Mouse (Mus musculus) intestine, embryonic 14.5 days (tissue): ENCODE results near the gene Gpr88. TPM values are rescaled to one million over a fixed set of nuclear protein-coding genes. Genes with fewer than 3 reads are reported as not detected.

ENCODE experiments used
- ATAC-seq: fragments of 200-750 bp; cut with Nextera tagmentation; replicated peaks from 2 replicates; pipeline ENCODE4 v1.8.0; 2017; ENCODE audit warnings: low read depth, moderate number of reproducible peaks, moderate TSS enrichment, moderate library complexity; ENCODE audit not compliant: low FRiP score, low TSS enrichment
- DNase-seq: peaks from one replicate; pipeline ENCODE4 v3.0.0-alpha.2; 2018; ENCODE audit warnings: low spot score
- H3K27ac ChIP-seq: fragments of 300-500 bp; sonication (generic); 2 replicates; pipeline ENCODE4 v1.5.1; 2014; ENCODE audit warnings: low read depth, mild to moderate bottlenecking, control low read depth
- H3K27me3 ChIP-seq: fragments of 300-500 bp; sonication (generic); replicated peaks from 2 replicates; pipeline ENCODE4 v1.6.1; 2014; ENCODE audit warnings: low read length, control low read depth; ENCODE audit not compliant: control insufficient read depth, insufficient read depth
- H3K36me3 ChIP-seq: fragments of 300-500 bp; sonication (generic); 2 replicates; pipeline ENCODE4 v1.6.1; 2014; ENCODE audit warnings: low read length, control low read depth; ENCODE audit not compliant: control insufficient read depth, insufficient read depth
- H3K4me1 ChIP-seq: fragments of 300-500 bp; sonication (generic); replicated peaks from 2 replicates; pipeline ENCODE4 v1.6.1; 2014; ENCODE audit warnings: low read length, control low read depth, mixed read lengths; ENCODE audit not compliant: control insufficient read depth, insufficient read depth
- H3K4me2 ChIP-seq: fragments of 300-500 bp; sonication (generic); 2 replicates; pipeline ENCODE4 v1.6.1; 2014; ENCODE audit warnings: low read length
- H3K4me3 ChIP-seq: fragments of 300-500 bp; sonication (generic); 2 replicates; pipeline ENCODE4 v1.5.1; 2014; ENCODE audit warnings: low read depth, low read length, control low read depth, mixed read lengths
- H3K9ac ChIP-seq: fragments of 300-500 bp; sonication (generic); 2 replicates; pipeline ENCODE4 v1.6.1; 2014; ENCODE audit warnings: mild to moderate bottlenecking, low read length
- H3K9me3 ChIP-seq: fragments of 300-500 bp; sonication (generic); 2 replicates; pipeline ENCODE4 v1.6.1; 2016; ENCODE audit warnings: low read length, control low read depth; ENCODE audit not compliant: control insufficient read depth
- whole genome bisulfite sequencing: fragments of 180-500 bp; shearing (Covaris S2); extraction: QIAGEN DNeasy Blood & Tissue Kit; methylation state at CpG from one replicate; pipeline ENCODE4 v1.1.7; 2014; 5-methylcytosine and 5-hydroxymethylcytosine counted together
- polyA plus RNA-seq: library from polyadenylated mRNA; unstranded; fragments of >200 nt; fragmentation: Nextera tagmentation; extraction: Ambion mirVana; gene quantifications from 2 replicates; pipeline ENCODE4 v1.2.1, GENCODE M21; 2014

Gpr88 gene
- polyA plus RNA-seq, 1 experiment from 2014 or later, result 1.4 TPM

- H3K4me3 ChIP-seq, result peak overlapping the region; percentile 46
- peak overlapping the region; percentile 93 for H3K4me2 ChIP-seq
- no peak overlapping the region for H3K9ac ChIP-seq
- H3K4me1 ChIP-seq, result peaks cover 4% of the 10 kb centered on the region
- peak; percentile 73 for DNase-seq
- H3K9me3 ChIP-seq, result no peaks in the 10 kb centered on the region
- H3K36me3 ChIP-seq, result no peaks in the 10 kb centered on the region
- H3K27ac ChIP-seq, result no peak overlapping the region
- peaks cover 50% of the 10 kb centered on the region for H3K27me3 ChIP-seq
- whole genome bisulfite sequencing, result under 1% methylated on average over 48 of the region's 48 CpGs
- peak; percentile 18; the same call in 1 of the 2 replicates for ATAC-seq
Measured at GRCm38 (mm10) chr3:116252255-116253040, 855 bp downstream of the Gpr88 start.

- H3K27ac ChIP-seq, result no peak overlapping the region
- H3K36me3 ChIP-seq, result no peaks in the 10 kb centered on the region
- H3K27me3 ChIP-seq, result peaks cover 50% of the 10 kb centered on the region
- H3K9ac ChIP-seq, result 0 out of 2 replicates have a peak overlapping the region, but pooled peaks have one; percentile 20
- peak; percentile 79 for DNase-seq
- H3K4me2 ChIP-seq, result peak overlapping the region; percentile 93
- WGBS, result under 1% methylated on average over 84 of the region's 86 CpGs
- no peaks in the 10 kb centered on the region for H3K9me3 ChIP-seq
- peaks cover 4% of the 10 kb centered on the region for H3K4me1 ChIP-seq
- peak overlapping the region; percentile 46 for H3K4me3 ChIP-seq
- peak; percentile 56 for ATAC-seq
Measured at GRCm38 (mm10) chr3:116251481-116252254, 1.6 kb downstream of the Gpr88 start.

- Histone ChIP-seq H3K27ac (no peak overlapping the region), H3K4me1 (peaks cover 4% of the 10 kb centered on the region), H3K27me3 (peaks cover 39% of the 10 kb centered on the region), H3K4me2 (no peak overlapping the region), H3K4me3 (no peak overlapping the region), H3K9me3 (no peaks in the 10 kb centered on the region), H3K36me3 (no peaks in the 10 kb centered on the region), H3K9ac (no peak overlapping the region)
- DNase-seq, result no peak
- WGBS, result 72% methylated on average over 2 of the region's 2 CpGs
- ATAC-seq, result no peak
Measured at GRCm38 (mm10) chr3:116249026-116249425, 4.3 kb downstream of the Gpr88 start.

GRCm38 (mm10) chr3:116244476-116244875 lies 8.8 kb downstream of the Gpr88 start:
- H3K9ac ChIP-seq, result no peak overlapping the region
- no peak overlapping the region for H3K4me2 ChIP-seq
- H3K4me1 ChIP-seq, result no peaks in the 10 kb centered on the region
- no peak overlapping the region for H3K27ac ChIP-seq
- ATAC-seq (no peak), DNase-seq (no peak)
- WGBS, result 55% methylated on average over 6 of the region's 6 CpGs
- no peaks in the 10 kb centered on the region for H3K9me3 ChIP-seq
- H3K4me3 ChIP-seq, result no peak overlapping the region
- H3K27me3 ChIP-seq, result no peaks in the 10 kb centered on the region
- no peaks in the 10 kb centered on the region for H3K36me3 ChIP-seq

- Histone ChIP-seq H3K4me1 (no peaks in the 10 kb centered on the region), H3K4me3 (no peak overlapping the region), H3K36me3 (no peaks in the 10 kb centered on the region), H3K27me3 (no peaks in the 10 kb centered on the region), H3K4me2 (no peak overlapping the region), H3K27ac (no peak overlapping the region), H3K9me3 (no peaks in the 10 kb centered on the region), H3K9ac (no peak overlapping the region)
- no peak for DNase-seq
- no peak for ATAC-seq
- 77% methylated on average over 9 of the region's 9 CpGs for WGBS
Measured at GRCm38 (mm10) chr3:116242685-116243084, 10.6 kb downstream of the Gpr88 start.

- Histone ChIP-seq H3K9me3 (no peaks in the 10 kb centered on the region), H3K27ac (no peak overlapping the region), H3K4me1 (no peaks in the 10 kb centered on the region), H3K27me3 (no peaks in the 10 kb centered on the region), H3K9ac (no peak overlapping the region), H3K4me3 (no peak overlapping the region), H3K36me3 (no peaks in the 10 kb centered on the region), H3K4me2 (no peak overlapping the region)
- ATAC-seq (no peak), DNase-seq (no peak)
- 86% methylated on average over 5 of the region's 5 CpGs for WGBS
Measured at GRCm38 (mm10) chr3:116237527-116237926, 15.8 kb downstream of the Gpr88 start.

GRCm38 (mm10) chr3:116236856-116237255 lies 16.4 kb downstream of the Gpr88 start:
- DNase-seq (peak; percentile 6), ATAC-seq (no peak)
- Histone ChIP-seq H3K36me3 (no peaks in the 10 kb centered on the region), H3K9ac (no peak overlapping the region), H3K4me2 (no peak overlapping the region), H3K4me1 (no peaks in the 10 kb centered on the region), H3K9me3 (no peaks in the 10 kb centered on the region), H3K27ac (no peak overlapping the region), H3K27me3 (no peaks in the 10 kb centered on the region), H3K4me3 (no peak overlapping the region)
- 71% methylated on average over 4 of the region's 4 CpGs for WGBS

GRCm38 (mm10) chr3:116233515-116233914 lies 19.8 kb downstream of the Gpr88 start:
- H3K4me3 ChIP-seq, result no peak overlapping the region
- no peak for ATAC-seq
- H3K27ac ChIP-seq, result no peak overlapping the region
- H3K36me3 ChIP-seq, result no peaks in the 10 kb centered on the region
- no peaks in the 10 kb centered on the region for H3K27me3 ChIP-seq
- H3K4me1 ChIP-seq, result no peaks in the 10 kb centered on the region
- H3K9me3 ChIP-seq, result no peaks in the 10 kb centered on the region
- no peak overlapping the region for H3K9ac ChIP-seq
- no peak for DNase-seq
- WGBS, result 87% methylated on average over 3 of the region's 3 CpGs
- H3K4me2 ChIP-seq, result no peak overlapping the region
